Mouse (Mus musculus) limb, embryonic 12.5 days (tissue): Measurements from ENCODE around the gene Gm20661. TPM values are rescaled to one million over a fixed set of nuclear protein-coding genes. Genes with fewer than 3 reads are reported as not detected.

Source experiments
- ATAC-seq: fragments of 200-750 bp; cut with Nextera tagmentation; 2 replicates; pipeline ENCODE4 v1.8.0; 2017; ENCODE audit warnings: low read depth, moderate TSS enrichment; ENCODE audit not compliant: insufficient number of reproducible peaks, insufficient read depth, low FRiP score, low TSS enrichment
- H3K27ac ChIP-seq: fragments of 300-500 bp; sonication (generic); 2 replicates; pipeline ENCODE4 v1.5.1; 2016; ENCODE audit warnings: mild to moderate bottlenecking, moderate library complexity
- H3K27me3 ChIP-seq: fragments of 300-500 bp; sonication (generic); 2 replicates; pipeline ENCODE4 v1.6.1; 2016; ENCODE audit warnings: mild to moderate bottlenecking, moderate library complexity
- H3K36me3 ChIP-seq: fragments of 300-500 bp; sonication (generic); 2 replicates; pipeline ENCODE4 v1.6.1; 2016; ENCODE audit warnings: mild to moderate bottlenecking, moderate library complexity
- H3K4me1 ChIP-seq: fragments of 300-500 bp; sonication (generic); replicated peaks from 2 replicates; pipeline ENCODE4 v1.6.1; 2016
- H3K4me2 ChIP-seq: fragments of 300-500 bp; sonication (generic); 2 replicates; pipeline ENCODE4 v1.6.1; 2016; ENCODE audit warnings: mild to moderate bottlenecking, moderate library complexity
- H3K4me3 ChIP-seq: fragments of 300-500 bp; sonication (generic); replicated peaks from 2 replicates; pipeline ENCODE4 v1.5.1; 2016; ENCODE audit warnings: mild to moderate bottlenecking
- H3K9ac ChIP-seq: fragments of 300-500 bp; sonication (generic); replicated peaks from 2 replicates; pipeline ENCODE4 v1.6.1; 2016; ENCODE audit warnings: mild to moderate bottlenecking, moderate library complexity
- H3K9me3 ChIP-seq: fragments of 300-500 bp; sonication (generic); 2 replicates; pipeline ENCODE4 v1.6.1; 2016; ENCODE audit warnings: mild to moderate bottlenecking, moderate library complexity
- WGBS: fragments of 180-500 bp; shearing (Covaris S2); methylation state at CpG from one replicate; pipeline ENCODE4 v1.1.7; 2016; 5-methylcytosine and 5-hydroxymethylcytosine counted together
- polyA plus RNA-seq: library from polyadenylated mRNA; unstranded; fragments of >200 nt; fragmentation: Nextera tagmentation; extraction: Ambion mirVana; gene quantifications from 2 replicates; pipeline ENCODE4 v1.2.1, GENCODE M21; 2016

Gene Gm20661
- polyA plus RNA-seq, 1 experiment from 2014 or later, result 10.4 TPM

- peak overlapping the region; percentile 100 for H3K27ac ChIP-seq
- H3K4me2 ChIP-seq, result peak overlapping the region; percentile 98
- H3K9me3 ChIP-seq, result no peaks in the 10 kb centered on the region
- peaks cover 10% of the 10 kb centered on the region for H3K36me3 ChIP-seq
- H3K4me1 ChIP-seq, result peaks cover 76% of the 10 kb centered on the region
- H3K9ac ChIP-seq, result peak overlapping the region; percentile 91
- H3K27me3 ChIP-seq, result no peaks in the 10 kb centered on the region
- H3K4me3 ChIP-seq, result peak overlapping the region; percentile 77
- WGBS, result 19% methylated on average over 19 of the region's 19 CpGs
- ATAC-seq, result no peak
Measured at GRCm38 (mm10) chr9:107984052-107984753, 1.3 kb downstream of the Gm20661 start.

- H3K9me3 ChIP-seq, result no peaks in the 10 kb centered on the region
- peak overlapping the region; percentile 77 for H3K4me3 ChIP-seq
- H3K4me2 ChIP-seq, result peak overlapping the region; percentile 98
- peak overlapping the region; percentile 100 for H3K27ac ChIP-seq
- ATAC-seq, result no peak
- H3K27me3 ChIP-seq, result no peaks in the 10 kb centered on the region
- peak overlapping the region; percentile 91 for H3K9ac ChIP-seq
- 21% methylated on average over 9 of the region's 9 CpGs for WGBS
- H3K4me1 ChIP-seq, result peaks cover 73% of the 10 kb centered on the region
- peaks cover 10% of the 10 kb centered on the region for H3K36me3 ChIP-seq
Measured at GRCm38 (mm10) chr9:107984754-107985055, 1.8 kb downstream of the Gm20661 start.

- no peaks in the 10 kb centered on the region for H3K9me3 ChIP-seq
- under 1% methylated on average over 58 of the region's 58 CpGs for WGBS
- H3K27me3 ChIP-seq, result no peaks in the 10 kb centered on the region
- peak; percentile 43 for ATAC-seq
- peak within 1 kb of the TSS; percentile 91 for H3K9ac ChIP-seq
- H3K4me1 ChIP-seq, result peaks cover 66% of the 10 kb centered on the region
- peaks cover 10% of the 10 kb centered on the region for H3K36me3 ChIP-seq
- peak within 1 kb of the TSS; percentile 98 for H3K4me2 ChIP-seq
- peak within 1 kb of the TSS; percentile 100 for H3K27ac ChIP-seq
- peak within 1 kb of the TSS; percentile 77 for H3K4me3 ChIP-seq
Measured at GRCm38 (mm10) chr9:107985131-107986119, 2.6 kb downstream of the Gm20661 start, which contains the start of gene Inka1. Gene Inka1 (minus strand): TSS chr9:107985879.

GRCm38 (mm10) chr9:107986376-107986775 is 3.5 kb downstream of the Gm20661 start:
- Histone ChIP-seq H3K4me2 (peak overlapping the region; percentile 98), H3K27me3 (no peaks in the 10 kb centered on the region), H3K9me3 (no peaks in the 10 kb centered on the region), H3K4me1 (peaks cover 57% of the 10 kb centered on the region), H3K27ac (peak overlapping the region; percentile 100), H3K36me3 (peaks cover 10% of the 10 kb centered on the region; the same call in 1 of the 2 replicates), H3K4me3 (peak overlapping the region; percentile 77), H3K9ac (peak overlapping the region; percentile 35; the same call in 1 of the 2 replicates)
- ATAC-seq, result no peak
- 6% methylated on average over 18 of the region's 18 CpGs for WGBS

GRCm38 (mm10) chr9:107987950-107988349 is 5.1 kb downstream of the Gm20661 start:
- no peaks in the 10 kb centered on the region for H3K27me3 ChIP-seq
- ATAC-seq, result no peak
- 61% methylated on average over 3 of the region's 3 CpGs for WGBS

GRCm38 (mm10) chr9:107992197-107992596 is 9.3 kb downstream of the Gm20661 start, which contains the start of gene Cdhr4:
Gene Cdhr4 (plus strand): TSS chr9:107992497.
- Histone ChIP-seq H3K9ac (no peak within 1 kb of the TSS), H3K4me3 (no peak within 1 kb of the TSS), H3K4me2 (no peak within 1 kb of the TSS), H3K9me3 (no peaks in the 10 kb centered on the region), H3K27ac (0 out of 2 replicates have a peak within 1 kb of the TSS, but pooled peaks have one; percentile 14), H3K27me3 (no peaks in the 10 kb centered on the region), H3K36me3 (no peaks in the 10 kb centered on the region), H3K4me1 (peaks cover 12% of the 10 kb centered on the region)
- WGBS, result 42% methylated on average over 2 of the region's 2 CpGs
- no peak for ATAC-seq

More at GRCm38 (mm10) chr9:107987950-107988349, 5.1 kb downstream of the Gm20661 start:
- peak overlapping the region; percentile 62; the same call in 1 of the 2 replicates for H3K27ac ChIP-seq
- H3K36me3 ChIP-seq, result peaks cover 10% of the 10 kb centered on the region; the same call in 1 of the 2 replicates
- H3K9ac ChIP-seq, result no peak overlapping the region
- H3K9me3 ChIP-seq, result no peaks in the 10 kb centered on the region
- no peak overlapping the region for H3K4me3 ChIP-seq
- H3K4me2 ChIP-seq, result no peak overlapping the region
- H3K4me1 ChIP-seq, result peaks cover 41% of the 10 kb centered on the region

- Histone ChIP-seq H3K9ac (no peak overlapping the region), H3K27ac (0 out of 2 replicates have a peak overlapping the region, but pooled peaks have one; percentile 14), H3K4me3 (no peak overlapping the region), H3K36me3 (no peaks in the 10 kb centered on the region), H3K9me3 (no peaks in the 10 kb centered on the region), H3K4me2 (no peak overlapping the region), H3K27me3 (no peaks in the 10 kb centered on the region), H3K4me1 (peaks cover 6% of the 10 kb centered on the region)
- 81% methylated on average over 11 of the region's 11 CpGs for WGBS
- ATAC-seq, result no peak
Measured at GRCm38 (mm10) chr9:107993013-107993412, 10.2 kb downstream of the Gm20661 start.

GRCm38 (mm10) chr9:107994464-107994863 is 11.6 kb downstream of the Gm20661 start:
- Histone ChIP-seq H3K4me3 (no peak overlapping the region), H3K4me1 (no peaks in the 10 kb centered on the region; the same call in 1 of the 2 replicates), H3K27me3 (no peaks in the 10 kb centered on the region), H3K9me3 (no peaks in the 10 kb centered on the region), H3K4me2 (no peak overlapping the region), H3K9ac (no peak overlapping the region), H3K36me3 (no peaks in the 10 kb centered on the region), H3K27ac (no peak overlapping the region)
- no peak for ATAC-seq
- WGBS, result 57% methylated on average over 2 of the region's 2 CpGs

GRCm38 (mm10) chr9:107995513-107995912 is 12.7 kb downstream of the Gm20661 start:
- Histone ChIP-seq H3K4me2 (no peak overlapping the region), H3K9ac (no peak overlapping the region), H3K27me3 (no peaks in the 10 kb centered on the region), H3K27ac (no peak overlapping the region), H3K4me1 (no peaks in the 10 kb centered on the region; the same call in 1 of the 2 replicates), H3K36me3 (no peaks in the 10 kb centered on the region), H3K4me3 (no peak overlapping the region), H3K9me3 (no peaks in the 10 kb centered on the region)
- ATAC-seq, result no peak
- 93% methylated on average over 21 of the region's 21 CpGs for WGBS

GRCm38 (mm10) chr9:107996049-107996448 is 13.2 kb downstream of the Gm20661 start, which contains the start of gene Gm20662:
Gene Gm20662 (plus strand): TSS chr9:107996349.
- Histone ChIP-seq H3K4me2 (no peak within 1 kb of the TSS), H3K4me1 (no peaks in the 10 kb centered on the region; the same call in 1 of the 2 replicates), H3K27ac (no peak within 1 kb of the TSS), H3K27me3 (no peaks in the 10 kb centered on the region), H3K36me3 (no peaks in the 10 kb centered on the region), H3K9me3 (no peaks in the 10 kb centered on the region), H3K4me3 (no peak within 1 kb of the TSS), H3K9ac (no peak within 1 kb of the TSS)
- ATAC-seq, result no peak
- WGBS, result 90% methylated on average over 5 of the region's 5 CpGs
